Mouse (Mus musculus): ENCODE measurements at regions not wholly inside any gene's neighbourhood (a gene's known extent, or its start where the extent isn't known, plus 50 kb on each side); places are given as distances from the start of the nearest gene placed in this dataset.

- Histone ChIP-seq H3K4me3 (ENCODE audit: low read depth, low read length) (no peak overlapping the region), H3K9me3 (ENCODE audit: control insufficient read depth, low read length) (no peaks in the 10 kb centered on the region), H3K27ac (replicated peaks) (no peak overlapping the region), H3K9ac (ENCODE audit: low read length) (no peak overlapping the region), H3K27me3 (ENCODE audit: control insufficient read depth, insufficient read depth, low read length) (no peaks in the 10 kb centered on the region), H3K36me3 (ENCODE audit: control insufficient read depth, insufficient read depth, low read length) (no peaks in the 10 kb centered on the region), H3K4me2 (replicated peaks; ENCODE audit: low read depth) (no peak overlapping the region), H3K4me1 (replicated peaks; ENCODE audit: control insufficient read depth, insufficient read depth) (no peaks in the 10 kb centered on the region)
- TF ChIP-seq EP300 (optimal IDR thresholded peaks at IDR 0.05) = no peak
- TF ChIP-seq CTCF (IDR thresholded peaks at IDR 0.05; ENCODE audit: low read depth) = no peak
- DNase-seq (ENCODE audit: low spot score) (no peak), ATAC-seq (ENCODE audit: low FRiP score, low TSS enrichment) (no peak)
- WGBS = 42% methylated on average over 4 of the region's 4 CpGs
Observed at GRCm38 (mm10) chr1:52553871-52554270, 53.4 kb upstream of the Nab1 start.

- Histone ChIP-seq H3K27me3 (ENCODE audit: control insufficient read depth, insufficient read depth, low read length) (no peaks in the 10 kb centered on the region), H3K9me3 (ENCODE audit: control insufficient read depth, low read length) (no peaks in the 10 kb centered on the region), H3K4me3 (ENCODE audit: low read depth, low read length) (no peak overlapping the region), H3K9ac (ENCODE audit: low read length) (no peak overlapping the region), H3K27ac (replicated peaks) (no peak overlapping the region), H3K4me1 (replicated peaks; ENCODE audit: control insufficient read depth, insufficient read depth) (no peaks in the 10 kb centered on the region), H3K36me3 (ENCODE audit: control insufficient read depth, insufficient read depth, low read length) (no peaks in the 10 kb centered on the region), H3K4me2 (replicated peaks; ENCODE audit: low read depth) (no peak overlapping the region)
- TF ChIP-seq CTCF (IDR thresholded peaks at IDR 0.05; ENCODE audit: low read depth) (no peak), EP300 (optimal IDR thresholded peaks at IDR 0.05) (no peak)
- 23% methylated on average over 6 of the region's 6 CpGs for WGBS
- DNase-seq (ENCODE audit: low spot score) (no peak), ATAC-seq (ENCODE audit: low FRiP score, low TSS enrichment) (no peak)
Observed at GRCm38 (mm10) chr1:52565812-52566211, 64.7 kb upstream of the Nemp2 start.

GRCm38 (mm10) chr1:52571674-52572073 lies 58.8 kb upstream of the Nemp2 start:
- Histone ChIP-seq H3K9ac (ENCODE audit: low read length) (no peak overlapping the region), H3K27ac (replicated peaks) (no peak overlapping the region), H3K36me3 (ENCODE audit: control insufficient read depth, insufficient read depth, low read length) (no peaks in the 10 kb centered on the region), H3K4me1 (replicated peaks; ENCODE audit: control insufficient read depth, insufficient read depth) (no peaks in the 10 kb centered on the region), H3K4me3 (ENCODE audit: low read depth, low read length) (no peak overlapping the region), H3K27me3 (ENCODE audit: control insufficient read depth, insufficient read depth, low read length) (no peaks in the 10 kb centered on the region), H3K9me3 (ENCODE audit: control insufficient read depth, low read length) (no peaks in the 10 kb centered on the region), H3K4me2 (replicated peaks; ENCODE audit: low read depth) (no peak overlapping the region)
- 51% methylated on average over 5 of the region's 5 CpGs for whole genome bisulfite sequencing
- TF ChIP-seq CTCF (IDR thresholded peaks at IDR 0.05; ENCODE audit: low read depth) = no peak
- no peak for TF ChIP-seq EP300 (optimal IDR thresholded peaks at IDR 0.05)
- ATAC-seq (ENCODE audit: low FRiP score, low TSS enrichment) = no peak
- no peak for DNase-seq (ENCODE audit: low spot score)

GRCm38 (mm10) chr1:52578298-52579056 lies 52.0 kb upstream of the Nemp2 start:
- peaks cover 6% of the 10 kb centered on the region; the same call in 1 of the 2 replicates for H3K4me1 ChIP-seq (replicated peaks; ENCODE audit: control insufficient read depth, insufficient read depth)
- ATAC-seq (ENCODE audit: low FRiP score, low TSS enrichment) (peak; percentile 77), DNase-seq (ENCODE audit: low spot score) (peak; percentile 17)
- WGBS = 19% methylated on average over 5 of the region's 5 CpGs
- H3K27me3 ChIP-seq (ENCODE audit: control insufficient read depth, insufficient read depth, low read length) = no peaks in the 10 kb centered on the region
- TF ChIP-seq EP300 (optimal IDR thresholded peaks at IDR 0.05) (peak; percentile 87), CTCF (IDR thresholded peaks at IDR 0.05; ENCODE audit: low read depth) (no peak)
- H3K4me2 ChIP-seq (replicated peaks; ENCODE audit: low read depth) = no peak overlapping the region
- peak overlapping the region; percentile 80 for H3K27ac ChIP-seq (replicated peaks)
- H3K9ac ChIP-seq (ENCODE audit: low read length) = no peak overlapping the region
- H3K9me3 ChIP-seq (ENCODE audit: control insufficient read depth, low read length) = no peaks in the 10 kb centered on the region
- no peak overlapping the region for H3K4me3 ChIP-seq (ENCODE audit: low read depth, low read length)
- H3K36me3 ChIP-seq (ENCODE audit: control insufficient read depth, insufficient read depth, low read length) = no peaks in the 10 kb centered on the region

- Histone ChIP-seq H3K36me3 (ENCODE audit: control insufficient read depth, insufficient read depth, low read length) (no peaks in the 10 kb centered on the region), H3K27me3 (ENCODE audit: control insufficient read depth, insufficient read depth, low read length) (no peaks in the 10 kb centered on the region), H3K4me3 (ENCODE audit: low read depth, low read length) (no peak overlapping the region), H3K4me2 (replicated peaks; ENCODE audit: low read depth) (no peak overlapping the region), H3K9ac (ENCODE audit: low read length) (no peak overlapping the region), H3K9me3 (ENCODE audit: control insufficient read depth, low read length) (no peaks in the 10 kb centered on the region), H3K4me1 (replicated peaks; ENCODE audit: control insufficient read depth, insufficient read depth) (peaks cover 6% of the 10 kb centered on the region; the same call in 1 of the 2 replicates), H3K27ac (replicated peaks) (no peak overlapping the region)
- TF ChIP-seq EP300 (optimal IDR thresholded peaks at IDR 0.05) (no peak), CTCF (IDR thresholded peaks at IDR 0.05; ENCODE audit: low read depth) (no peak)
- WGBS = 72% methylated on average over 4 of the region's 4 CpGs
- no peak for DNase-seq (ENCODE audit: low spot score)
- ATAC-seq (ENCODE audit: low FRiP score, low TSS enrichment) = peak; percentile 57; the same call in 1 of the 2 replicates
Observed at GRCm38 (mm10) chr1:52580132-52580896, 50.2 kb upstream of the Nemp2 start.
